Mouse (Mus musculus): ENCODE results near the gene Prr22. TPM values are rescaled to one million over a fixed set of nuclear protein-coding genes. Genes with fewer than 3 reads are reported as not detected.
A peak's percentile ranks its signal among the peaks of the same experiment; 100 is the strongest.

Prr22 gene
- total RNA-seq (2014; rRNA removed) (0.21 and 2.6 TPM in 2 replicates), polyA plus RNA-seq (2015; fragmentation: Nextera tagmentation; extraction: Ambion mirVana) (0.46 and 0.87 TPM in 2 replicates)

GRCm38 (mm10) chr17:56769950-56770349 lies at the start of gene Prr22:
TSS of gene Prr22 (plus strand) at chr17:56770250.
- DNase-seq (ENCODE audit: low spot score) (no peak), ATAC-seq (no peak)
- H3K4me3 ChIP-seq (ENCODE audit: low read length), result no peak within 1 kb of the TSS
- 92% methylated on average over 5 of the region's 5 CpGs for WGBS
- no peak within 1 kb of the TSS for H3K27ac ChIP-seq
- H3K4me2 ChIP-seq (ENCODE audit: low read depth, low read length), result no peak within 1 kb of the TSS
- H3K36me3 ChIP-seq (ENCODE audit: insufficient read depth, low read length), result peaks cover 30% of the 10 kb centered on the region
- H3K9ac ChIP-seq (replicated peaks; ENCODE audit: low read length), result no peak within 1 kb of the TSS
- 0 out of 2 replicates have a peak, but pooled peaks cover 4% of the 10 kb centered on the region for H3K4me1 ChIP-seq (ENCODE audit: insufficient read depth, low read length)
- no peak for TF ChIP-seq CTCF (IDR thresholded peaks at IDR 0.05; ENCODE audit: low read depth)
- H3K9me3 ChIP-seq (ENCODE audit: low read length), result no peaks in the 10 kb centered on the region
- H3K27me3 ChIP-seq (ENCODE audit: insufficient read depth, low read length), result no peaks in the 10 kb centered on the region

GRCm38 (mm10) chr17:56722441-56722840 lies 47.6 kb upstream of the Prr22 start:
- H3K36me3 ChIP-seq (ENCODE audit: insufficient read depth, low read length), result peaks cover 29% of the 10 kb centered on the region
- no peaks in the 10 kb centered on the region for H3K9me3 ChIP-seq (ENCODE audit: low read length)
- H3K4me3 ChIP-seq (ENCODE audit: low read length), result no peak overlapping the region
- TF ChIP-seq CTCF (IDR thresholded peaks at IDR 0.05; ENCODE audit: low read depth), result no peak
- no peak overlapping the region for H3K4me2 ChIP-seq (ENCODE audit: low read depth, low read length)
- peaks cover 10% of the 10 kb centered on the region for H3K4me1 ChIP-seq (ENCODE audit: insufficient read depth, low read length)
- no peak for ATAC-seq
- no peak overlapping the region for H3K27ac ChIP-seq
- H3K9ac ChIP-seq (replicated peaks; ENCODE audit: low read length), result no peak overlapping the region
- no peak for DNase-seq (ENCODE audit: low spot score)
- no peaks in the 10 kb centered on the region for H3K27me3 ChIP-seq (ENCODE audit: insufficient read depth, low read length)
- 79% methylated on average over 5 of the region's 5 CpGs for WGBS

GRCm38 (mm10) chr17:56723419-56724161 lies 46.5 kb upstream of the Prr22 start:
- no peak overlapping the region for H3K27ac ChIP-seq
- no peak overlapping the region for H3K4me3 ChIP-seq (ENCODE audit: low read length)
- H3K36me3 ChIP-seq (ENCODE audit: insufficient read depth, low read length), result peaks cover 29% of the 10 kb centered on the region
- peaks cover 7% of the 10 kb centered on the region for H3K4me1 ChIP-seq (ENCODE audit: insufficient read depth, low read length)
- no peaks in the 10 kb centered on the region for H3K27me3 ChIP-seq (ENCODE audit: insufficient read depth, low read length)
- no peak for DNase-seq (ENCODE audit: low spot score)
- no peak overlapping the region; the same call in 1 of the 2 replicates for H3K9ac ChIP-seq (replicated peaks; ENCODE audit: low read length)
- 0 out of 2 replicates have a peak, but pooled peaks have one; percentile 17 for TF ChIP-seq CTCF (IDR thresholded peaks at IDR 0.05; ENCODE audit: low read depth)
- H3K9me3 ChIP-seq (ENCODE audit: low read length), result no peaks in the 10 kb centered on the region
- H3K4me2 ChIP-seq (ENCODE audit: low read depth, low read length), result no peak overlapping the region
- no peak for ATAC-seq
- 83% methylated on average over 11 of the region's 11 CpGs for WGBS

- peaks cover 18% of the 10 kb centered on the region for H3K36me3 ChIP-seq (ENCODE audit: insufficient read depth, low read length)
- H3K4me3 ChIP-seq (ENCODE audit: low read length), result no peak overlapping the region
- H3K27ac ChIP-seq, result no peak overlapping the region
- H3K4me1 ChIP-seq (ENCODE audit: insufficient read depth, low read length), result no peaks in the 10 kb centered on the region
- DNase-seq (ENCODE audit: low spot score) (no peak), ATAC-seq (no peak; the same call in 1 of the 2 replicates)
- WGBS, result 18% methylated on average over 7 of the region's 7 CpGs
- H3K9me3 ChIP-seq (ENCODE audit: low read length), result no peaks in the 10 kb centered on the region
- TF ChIP-seq CTCF (IDR thresholded peaks at IDR 0.05; ENCODE audit: low read depth), result no peak
- H3K4me2 ChIP-seq (ENCODE audit: low read depth, low read length), result no peak overlapping the region
- no peak overlapping the region for H3K9ac ChIP-seq (replicated peaks; ENCODE audit: low read length)
- no peaks in the 10 kb centered on the region for H3K27me3 ChIP-seq (ENCODE audit: insufficient read depth, low read length)
Observed at GRCm38 (mm10) chr17:56727029-56727649, 42.9 kb upstream of the Prr22 start.

- ATAC-seq (no peak), DNase-seq (ENCODE audit: low spot score) (no peak)
- Histone ChIP-seq H3K27ac (no peak overlapping the region), H3K9me3 (ENCODE audit: low read length) (no peaks in the 10 kb centered on the region), H3K4me2 (ENCODE audit: low read depth, low read length) (no peak overlapping the region), H3K9ac (replicated peaks; ENCODE audit: low read length) (no peak overlapping the region), H3K4me1 (ENCODE audit: insufficient read depth, low read length) (no peaks in the 10 kb centered on the region), H3K36me3 (ENCODE audit: insufficient read depth, low read length) (peaks cover 13% of the 10 kb centered on the region), H3K4me3 (ENCODE audit: low read length) (no peak overlapping the region), H3K27me3 (ENCODE audit: insufficient read depth, low read length) (no peaks in the 10 kb centered on the region)
- 14% methylated on average over 12 of the region's 12 CpGs for WGBS
- TF ChIP-seq CTCF (IDR thresholded peaks at IDR 0.05; ENCODE audit: low read depth), result no peak
Observed at GRCm38 (mm10) chr17:56727659-56728058, 42.4 kb upstream of the Prr22 start.

- Histone ChIP-seq H3K4me1 (ENCODE audit: insufficient read depth, low read length) (no peaks in the 10 kb centered on the region), H3K4me3 (ENCODE audit: low read length) (no peak overlapping the region), H3K9me3 (ENCODE audit: low read length) (no peaks in the 10 kb centered on the region), H3K27ac (no peak overlapping the region), H3K36me3 (ENCODE audit: insufficient read depth, low read length) (peaks cover 9% of the 10 kb centered on the region; the same call in 1 of the 2 replicates), H3K9ac (replicated peaks; ENCODE audit: low read length) (0 out of 2 replicates have a peak overlapping the region, but pooled peaks have one; percentile 6), H3K27me3 (ENCODE audit: insufficient read depth, low read length) (no peaks in the 10 kb centered on the region), H3K4me2 (ENCODE audit: low read depth, low read length) (no peak overlapping the region)
- WGBS, result 35% methylated on average over 12 of the region's 12 CpGs
- DNase-seq (ENCODE audit: low spot score) (no peak), ATAC-seq (no peak)
- no peak for TF ChIP-seq CTCF (IDR thresholded peaks at IDR 0.05; ENCODE audit: low read depth)
Observed at GRCm38 (mm10) chr17:56728117-56728516, 41.9 kb upstream of the Prr22 start.
